Mouse (Mus musculus) hindbrain, embryonic 10.5 days (tissue): ENCODE results near the gene Cpd. TPM values are rescaled to one million over a fixed set of nuclear protein-coding genes. Genes with fewer than 3 reads are reported as not detected.

Experiments used
- DNase-seq: peaks from one replicate; pipeline ENCODE4 v3.0.0-alpha.2; 2017; ENCODE audit warnings: low spot score
- H3K27ac ChIP-seq: fragments of 300-500 bp; sonication (generic); 2 replicates; pipeline ENCODE4 v1.5.1; 2016; ENCODE audit warnings: mild to moderate bottlenecking, moderate library complexity
- H3K27me3 ChIP-seq: fragments of 300-500 bp; sonication (generic); 2 replicates; pipeline ENCODE4 v1.6.1; 2016; ENCODE audit warnings: mild to moderate bottlenecking; ENCODE audit not compliant: poor library complexity, insufficient read depth, severe bottlenecking
- H3K36me3 ChIP-seq: fragments of 300-500 bp; sonication (generic); 2 replicates; pipeline ENCODE4 v1.6.1; 2016; ENCODE audit warnings: mild to moderate bottlenecking, moderate library complexity
- H3K4me1 ChIP-seq: fragments of 300-500 bp; sonication (generic); replicated peaks from 2 replicates; pipeline ENCODE4 v1.6.1; 2016; ENCODE audit warnings: mild to moderate bottlenecking
- H3K4me3 ChIP-seq: fragments of 300-500 bp; sonication (generic); 2 replicates; pipeline ENCODE4 v1.5.1; 2016; ENCODE audit warnings: mild to moderate bottlenecking, moderate library complexity
- H3K9me3 ChIP-seq: fragments of 300-500 bp; sonication (generic); 2 replicates; pipeline ENCODE4 v1.6.1; 2016; ENCODE audit warnings: mild to moderate bottlenecking, moderate library complexity
- WGBS: fragments of 180-500 bp; shearing (Covaris S2); methylation state at CpG from one replicate; pipeline ENCODE4 v1.1.7; 2016; 5-methylcytosine and 5-hydroxymethylcytosine counted together
- polyA plus RNA-seq: library from polyadenylated mRNA; unstranded; fragments of >200 nt; fragmentation: Nextera tagmentation; extraction: Ambion mirVana; gene quantifications from 2 replicates; pipeline ENCODE4 v1.2.1, GENCODE M21; 2016

Gene Cpd
- polyA plus RNA-seq, 1 experiment from 2014 or later = 8.0 TPM

GRCm38 (mm10) chr11:76838573-76838972 is 8.2 kb downstream of the Cpd start:
- 97% methylated on average over 4 of the region's 4 CpGs for WGBS

GRCm38 (mm10) chr11:76836317-76836716 is 10.5 kb downstream of the Cpd start:
- Histone ChIP-seq H3K27me3 (no peaks in the 10 kb centered on the region), H3K4me1 (no peaks in the 10 kb centered on the region), H3K36me3 (peaks cover 11% of the 10 kb centered on the region; the same call in 1 of the 2 replicates), H3K9me3 (no peaks in the 10 kb centered on the region), H3K27ac (no peak overlapping the region), H3K4me3 (no peak overlapping the region)
- WGBS = 80% methylated on average over 6 of the region's 6 CpGs
- no peak for DNase-seq

More at GRCm38 (mm10) chr11:76838573-76838972, 8.2 kb downstream of the Cpd start:
- Histone ChIP-seq H3K36me3 (peaks cover 11% of the 10 kb centered on the region; the same call in 1 of the 2 replicates), H3K27ac (no peak overlapping the region), H3K9me3 (no peaks in the 10 kb centered on the region), H3K4me1 (peaks cover 13% of the 10 kb centered on the region), H3K4me3 (no peak overlapping the region), H3K27me3 (no peaks in the 10 kb centered on the region)
- no peak for DNase-seq

- WGBS = 83% methylated on average over 5 of the region's 5 CpGs
- H3K4me3 ChIP-seq = no peak overlapping the region
Observed at GRCm38 (mm10) chr11:76835868-76836267, 10.9 kb downstream of the Cpd start.

GRCm38 (mm10) chr11:76834665-76835064 is 12.2 kb downstream of the Cpd start:
- H3K4me3 ChIP-seq = no peak overlapping the region
- no peaks in the 10 kb centered on the region for H3K4me1 ChIP-seq
- peaks cover 9% of the 10 kb centered on the region; the same call in 1 of the 2 replicates for H3K36me3 ChIP-seq
- WGBS = 90% methylated on average over 1 of the region's 1 CpGs
- no peaks in the 10 kb centered on the region for H3K9me3 ChIP-seq
- DNase-seq = no peak
- H3K27me3 ChIP-seq = no peaks in the 10 kb centered on the region
- no peak overlapping the region for H3K27ac ChIP-seq

More at GRCm38 (mm10) chr11:76835868-76836267, 10.9 kb downstream of the Cpd start:
- no peak overlapping the region; the same call in 1 of the 2 replicates for H3K27ac ChIP-seq
- H3K27me3 ChIP-seq = no peaks in the 10 kb centered on the region
- H3K36me3 ChIP-seq = peaks cover 11% of the 10 kb centered on the region; the same call in 1 of the 2 replicates
- no peaks in the 10 kb centered on the region for H3K4me1 ChIP-seq
- no peak for DNase-seq
- no peaks in the 10 kb centered on the region for H3K9me3 ChIP-seq

- Histone ChIP-seq H3K9me3 (no peaks in the 10 kb centered on the region), H3K4me3 (no peak overlapping the region), H3K27ac (no peak overlapping the region), H3K4me1 (no peaks in the 10 kb centered on the region), H3K36me3 (no peaks in the 10 kb centered on the region), H3K27me3 (no peaks in the 10 kb centered on the region)
- 88% methylated on average over 9 of the region's 9 CpGs for WGBS
- DNase-seq = no peak
Observed at GRCm38 (mm10) chr11:76824885-76825265, 21.9 kb downstream of the Cpd start.

GRCm38 (mm10) chr11:76824238-76824884 is 22.5 kb downstream of the Cpd start:
- Histone ChIP-seq H3K36me3 (no peaks in the 10 kb centered on the region), H3K4me3 (no peak overlapping the region), H3K27me3 (no peaks in the 10 kb centered on the region), H3K9me3 (no peaks in the 10 kb centered on the region), H3K27ac (no peak overlapping the region), H3K4me1 (no peaks in the 10 kb centered on the region)
- WGBS = 76% methylated on average over 7 of the region's 7 CpGs
- DNase-seq = no peak

GRCm38 (mm10) chr11:76823641-76824040 is 23.2 kb downstream of the Cpd start:
- WGBS = 93% methylated on average over 3 of the region's 3 CpGs
- Histone ChIP-seq H3K4me3 (no peak overlapping the region), H3K27ac (no peak overlapping the region), H3K9me3 (no peaks in the 10 kb centered on the region), H3K27me3 (no peaks in the 10 kb centered on the region), H3K4me1 (no peaks in the 10 kb centered on the region), H3K36me3 (no peaks in the 10 kb centered on the region)
- no peak for DNase-seq

GRCm38 (mm10) chr11:76821353-76821752 is 25.5 kb downstream of the Cpd start:
- Histone ChIP-seq H3K36me3 (no peaks in the 10 kb centered on the region), H3K4me3 (no peak overlapping the region), H3K27ac (no peak overlapping the region), H3K4me1 (no peaks in the 10 kb centered on the region), H3K9me3 (no peaks in the 10 kb centered on the region), H3K27me3 (no peaks in the 10 kb centered on the region)
- DNase-seq = no peak
- WGBS = 80% methylated on average over 3 of the region's 3 CpGs

- Histone ChIP-seq H3K9me3 (no peaks in the 10 kb centered on the region), H3K27ac (no peak overlapping the region), H3K4me3 (no peak overlapping the region), H3K27me3 (no peaks in the 10 kb centered on the region), H3K4me1 (no peaks in the 10 kb centered on the region), H3K36me3 (peaks cover 11% of the 10 kb centered on the region)
- no peak for DNase-seq
- 90% methylated on average over 3 of the region's 3 CpGs for WGBS
Observed at GRCm38 (mm10) chr11:76817664-76818063, 29.2 kb downstream of the Cpd start.

GRCm38 (mm10) chr11:76810706-76811495 is 35.9 kb downstream of the Cpd start:
- 87% methylated on average over 9 of the region's 9 CpGs for WGBS

GRCm38 (mm10) chr11:76809450-76809849 is 37.4 kb downstream of the Cpd start:
- H3K4me1 ChIP-seq = no peaks in the 10 kb centered on the region
- 69% methylated on average over 3 of the region's 3 CpGs for WGBS
- DNase-seq = no peak
- no peaks in the 10 kb centered on the region for H3K9me3 ChIP-seq
- H3K36me3 ChIP-seq = peaks cover 71% of the 10 kb centered on the region
- H3K27me3 ChIP-seq = no peaks in the 10 kb centered on the region
- H3K27ac ChIP-seq = no peak overlapping the region
- H3K4me3 ChIP-seq = no peak overlapping the region

More at GRCm38 (mm10) chr11:76810706-76811495, 35.9 kb downstream of the Cpd start:
- DNase-seq = no peak
- no peaks in the 10 kb centered on the region for H3K4me1 ChIP-seq
- H3K27ac ChIP-seq = no peak overlapping the region
- H3K4me3 ChIP-seq = no peak overlapping the region
- no peaks in the 10 kb centered on the region for H3K9me3 ChIP-seq
- H3K27me3 ChIP-seq = no peaks in the 10 kb centered on the region
- peaks cover 59% of the 10 kb centered on the region for H3K36me3 ChIP-seq

- H3K9me3 ChIP-seq = no peaks in the 10 kb centered on the region
- DNase-seq = no peak
- no peak overlapping the region for H3K4me3 ChIP-seq
- WGBS = 91% methylated on average over 7 of the region's 7 CpGs
- H3K4me1 ChIP-seq = no peaks in the 10 kb centered on the region
- no peaks in the 10 kb centered on the region for H3K27me3 ChIP-seq
- peaks cover 71% of the 10 kb centered on the region for H3K36me3 ChIP-seq
- no peak overlapping the region for H3K27ac ChIP-seq
Observed at GRCm38 (mm10) chr11:76808550-76808949, 38.3 kb downstream of the Cpd start.

- H3K4me3 ChIP-seq = no peak overlapping the region
- H3K27ac ChIP-seq = no peak overlapping the region
- DNase-seq = no peak
- H3K9me3 ChIP-seq = no peaks in the 10 kb centered on the region
- H3K36me3 ChIP-seq = peaks cover 73% of the 10 kb centered on the region
- 86% methylated on average over 3 of the region's 3 CpGs for WGBS
- no peaks in the 10 kb centered on the region for H3K4me1 ChIP-seq
- H3K27me3 ChIP-seq = no peaks in the 10 kb centered on the region
Observed at GRCm38 (mm10) chr11:76807007-76807679, 39.7 kb downstream of the Cpd start.
